Mouse (Mus musculus) hindlimb bud, embryonic 11.5 days (tissue): ENCODE measurements around the gene Jup.

Source experiments
- DNase-seq: peaks from one replicate; pipeline ENCODE4 v3.0.0-alpha.2; 2012; ENCODE audit warnings: low read depth, low spot score; ENCODE audit errors: extremely low spot score

Jup gene

DNA sequence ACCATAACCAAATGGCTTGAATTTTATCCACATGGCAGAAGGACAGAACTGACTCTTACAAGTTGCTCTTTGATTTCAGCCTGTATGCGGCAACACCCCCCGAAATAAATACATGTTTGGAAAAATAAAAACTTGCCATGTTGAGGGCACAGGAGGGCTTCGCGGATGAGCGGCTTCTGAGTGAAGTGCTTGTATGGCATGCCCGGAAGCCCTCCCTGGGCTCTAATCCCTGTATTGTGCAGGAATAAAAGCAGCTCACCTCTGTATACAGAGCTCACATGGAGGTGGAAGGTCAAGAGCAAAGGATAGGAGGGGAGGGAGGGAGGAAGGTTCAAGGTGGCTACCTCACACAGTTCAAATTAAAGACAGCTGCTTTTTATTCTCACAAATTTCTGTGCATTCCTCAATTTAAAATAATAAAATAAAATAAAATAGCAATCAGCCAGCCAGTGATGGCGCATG, 5.6 kb downstream of the Jup start:
- no peak for DNase-seq

DNA sequence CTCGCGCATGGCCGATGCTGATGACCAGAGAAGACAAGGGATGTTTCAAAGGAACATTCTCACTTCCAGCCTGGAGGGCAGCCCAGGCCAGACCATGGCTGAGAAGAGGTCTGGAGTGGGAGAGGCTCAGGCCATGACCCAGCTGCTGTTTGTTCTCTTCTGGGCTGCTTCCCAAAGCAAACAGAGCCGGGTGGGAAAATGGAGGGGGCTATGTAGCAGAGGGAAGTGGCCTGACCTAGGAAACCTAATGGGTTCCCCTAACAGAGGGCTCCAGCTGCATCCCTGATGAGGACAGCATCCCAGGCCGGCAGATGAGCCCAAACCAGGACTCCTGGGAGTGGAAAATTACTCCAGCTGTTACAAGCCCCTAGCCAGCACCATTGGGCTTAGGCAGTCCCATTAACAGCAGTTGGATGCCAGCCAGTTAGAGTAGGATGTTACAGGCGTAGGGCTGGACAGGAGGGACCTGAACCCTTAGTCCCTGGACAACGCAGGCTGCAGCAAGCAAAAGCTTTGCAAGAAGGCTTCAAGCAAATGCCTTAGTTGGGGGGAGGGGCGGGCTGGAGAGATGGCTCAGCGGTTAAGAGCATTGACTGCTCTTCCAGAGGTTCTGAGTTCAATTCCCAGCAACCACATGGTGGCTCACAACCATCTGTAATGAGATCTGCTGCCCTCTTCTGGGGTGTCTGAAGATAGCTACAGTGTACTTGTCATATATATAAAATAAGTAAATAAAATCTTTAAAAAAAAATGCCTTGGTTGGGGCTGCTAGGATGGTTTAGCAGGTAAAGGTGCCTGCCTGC, 6.3 kb downstream of the Jup start:
- DNase-seq, result no peak

DNA sequence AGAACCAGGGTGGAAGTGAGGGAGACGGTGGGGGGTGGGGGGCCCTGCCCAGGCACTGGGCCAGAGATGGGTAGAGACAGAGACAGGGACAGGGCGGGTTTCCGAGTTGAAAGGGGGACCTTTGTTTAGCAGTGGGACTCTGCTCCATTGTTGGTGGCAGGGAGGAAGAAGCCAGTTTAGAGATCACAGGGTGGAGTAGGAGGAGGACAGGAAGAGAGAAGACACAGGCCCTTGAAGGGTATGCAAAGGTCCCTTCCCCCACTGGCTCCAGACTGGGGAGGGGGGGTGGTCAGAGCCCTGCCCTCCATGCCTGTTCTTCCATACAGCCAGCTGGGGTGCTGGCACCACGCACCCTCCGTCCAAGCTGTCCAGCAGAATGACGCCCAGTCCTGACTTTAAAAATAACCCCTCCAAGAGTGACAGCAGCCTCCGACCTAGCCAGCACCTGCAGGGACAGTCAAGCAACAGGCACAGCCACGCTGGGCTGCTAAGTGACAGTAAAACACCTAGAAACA, 7.6 kb downstream of the Jup start:
- DNase-seq, result no peak

DNA sequence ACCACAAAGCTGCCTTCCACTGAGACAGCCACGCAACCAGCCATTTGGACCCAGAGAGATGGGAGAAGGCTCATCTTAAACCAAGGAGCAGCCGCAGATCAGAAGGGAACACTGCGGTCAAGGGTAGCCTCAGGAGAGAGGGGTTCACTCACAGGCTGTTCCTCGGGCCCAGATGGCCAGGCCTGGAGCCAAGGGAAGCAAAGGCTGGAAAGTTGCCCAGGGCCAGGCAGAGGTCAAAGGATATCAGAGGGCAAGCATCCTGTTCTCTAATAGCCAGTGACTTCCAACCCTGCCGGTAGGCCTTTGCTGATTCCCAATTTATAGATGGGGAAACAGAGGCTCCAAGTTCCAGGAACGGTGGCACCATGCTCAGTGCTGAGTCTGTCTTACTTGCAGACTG, 9.0 kb downstream of the Jup start:
- DNase-seq, result no peak

DNA sequence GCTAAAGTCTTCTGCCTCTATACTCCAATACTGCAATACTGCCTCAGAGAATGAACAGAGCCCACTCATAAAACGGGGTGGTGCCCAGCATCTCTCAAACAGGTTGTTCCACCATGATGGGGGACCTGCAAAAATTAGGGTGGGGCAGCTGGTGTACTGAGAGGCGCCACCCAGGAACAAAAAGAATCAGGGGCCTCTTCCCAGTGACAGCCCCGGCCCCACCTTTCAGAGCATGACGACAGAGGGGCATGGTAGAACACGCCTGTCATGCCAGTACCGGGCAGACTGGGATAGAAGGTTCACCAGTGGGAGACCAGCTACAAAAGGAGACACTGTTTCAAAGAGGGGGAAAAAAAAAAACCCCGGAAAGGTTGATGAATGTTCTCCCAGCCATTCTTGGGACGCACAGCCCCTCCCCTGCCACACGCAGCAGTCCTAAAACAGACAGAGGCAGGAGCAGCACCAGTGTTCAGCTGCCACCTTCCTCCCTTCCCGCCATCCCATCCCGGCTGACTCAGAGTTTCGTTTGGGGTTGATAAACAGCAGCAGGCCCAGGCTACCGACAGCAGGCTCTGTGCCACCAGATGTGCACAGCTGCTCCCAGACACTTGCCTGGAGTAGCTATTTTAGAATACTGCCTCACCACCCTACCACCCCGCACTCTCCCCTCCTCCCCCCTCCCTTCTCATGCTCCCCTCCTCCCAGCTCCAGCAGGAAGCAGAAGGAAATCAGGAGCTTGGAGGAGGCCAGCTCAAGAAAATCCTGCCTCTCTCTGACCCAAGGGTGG, 9.8 kb downstream of the Jup start:
- no peak for DNase-seq

DNA sequence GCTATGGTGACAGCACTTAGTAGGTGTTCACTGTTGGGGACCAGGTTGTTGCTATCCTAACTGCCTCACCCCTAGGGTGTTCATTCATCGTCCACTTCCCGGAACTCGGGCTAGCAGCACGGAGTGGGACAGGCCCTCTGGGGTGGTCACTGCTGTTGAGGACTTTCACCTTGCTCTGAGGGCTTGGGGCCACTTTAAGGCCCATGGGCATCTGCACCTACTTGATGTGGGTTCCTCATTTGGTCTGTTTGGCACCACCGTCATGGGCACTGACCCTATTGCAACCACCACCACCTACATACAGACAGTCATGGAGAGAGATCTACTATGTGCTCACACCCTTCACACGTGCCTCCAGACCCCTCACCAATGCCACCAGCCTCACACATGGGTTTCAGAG, 10.5 kb downstream of the Jup start:
- DNase-seq, result no peak

DNA sequence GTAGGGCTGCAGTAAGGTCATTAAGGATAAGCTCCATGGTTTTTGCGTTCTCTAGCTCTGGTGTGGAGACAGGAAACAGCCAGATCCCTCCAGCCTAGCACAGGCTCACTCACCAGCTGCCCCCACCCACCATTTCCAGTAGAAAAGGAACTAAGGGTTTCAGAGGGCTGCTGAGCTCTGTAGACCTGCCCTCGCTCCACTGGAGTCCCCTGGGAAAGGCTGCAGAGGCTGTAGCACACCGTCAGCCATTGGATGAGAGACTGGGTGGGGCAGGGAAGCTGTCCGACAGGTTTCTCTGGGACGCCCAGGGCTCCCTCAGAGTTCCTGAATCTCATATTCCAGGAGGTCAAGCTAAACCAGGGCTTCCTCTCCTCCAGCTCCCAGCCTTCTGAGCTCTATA, 11.0 kb downstream of the Jup start:
- DNase-seq, result no peak

DNA sequence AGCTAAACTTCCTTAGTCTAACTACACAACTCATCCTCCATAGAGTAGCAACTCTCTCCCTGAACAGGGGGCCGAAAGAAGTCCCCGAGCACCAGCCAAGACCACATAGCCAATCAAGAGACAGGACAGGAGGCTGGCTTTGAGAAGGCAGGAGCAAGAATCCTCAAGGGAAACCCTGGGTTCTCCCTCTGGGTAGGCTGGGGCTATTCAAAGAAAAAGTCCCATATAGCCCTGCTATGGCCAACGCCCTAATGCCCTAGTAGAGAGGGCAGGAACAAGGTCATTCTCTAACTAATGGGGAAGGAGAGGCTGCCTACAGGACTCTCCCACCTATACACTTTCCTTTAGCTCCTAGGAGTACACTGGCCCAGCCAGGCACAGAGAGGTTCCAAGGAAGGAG, 12.5 kb downstream of the Jup start:
- DNase-seq, result no peak

DNA sequence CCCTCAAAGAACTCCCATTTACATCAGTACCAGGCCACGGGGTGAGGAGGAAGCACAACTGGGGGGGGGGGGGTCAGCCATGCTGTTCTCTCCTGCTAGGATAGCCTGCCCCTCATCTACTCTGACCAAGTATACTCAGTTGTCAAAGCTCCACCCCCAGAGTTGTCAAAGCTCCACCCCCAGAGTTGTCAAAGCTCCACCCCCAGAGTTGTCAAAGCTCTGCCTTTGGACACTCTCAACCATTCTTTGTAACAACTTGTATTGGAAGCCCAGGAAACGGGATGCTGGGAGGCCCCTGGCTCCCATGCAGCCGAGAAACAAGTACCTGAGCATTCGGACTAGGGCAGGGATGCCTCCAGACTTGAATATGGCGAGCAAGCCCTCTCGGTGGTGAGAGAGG, 14.9 kb downstream of the Jup start:
- no peak for DNase-seq

DNA sequence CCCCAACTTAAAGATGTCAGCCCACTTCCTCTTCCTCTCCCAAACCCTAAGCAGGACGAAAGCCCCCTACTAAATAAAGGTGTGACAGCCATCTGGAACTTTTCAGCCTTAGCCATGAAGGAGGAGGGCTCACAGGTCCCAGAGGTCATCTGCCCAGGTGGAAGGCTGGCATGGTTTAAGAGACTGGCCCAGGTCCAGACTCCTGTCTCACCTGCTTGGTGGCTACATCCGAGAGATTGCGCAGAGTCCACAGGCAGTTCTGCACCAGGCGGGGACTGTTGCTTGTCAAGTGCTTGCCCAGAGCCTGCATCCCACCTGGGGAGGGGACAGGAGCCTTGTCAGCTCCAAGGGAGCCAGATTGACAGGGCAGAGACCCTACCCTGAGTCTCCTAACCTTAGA, 18.3 kb downstream of the Jup start:
- no peak for DNase-seq

DNA sequence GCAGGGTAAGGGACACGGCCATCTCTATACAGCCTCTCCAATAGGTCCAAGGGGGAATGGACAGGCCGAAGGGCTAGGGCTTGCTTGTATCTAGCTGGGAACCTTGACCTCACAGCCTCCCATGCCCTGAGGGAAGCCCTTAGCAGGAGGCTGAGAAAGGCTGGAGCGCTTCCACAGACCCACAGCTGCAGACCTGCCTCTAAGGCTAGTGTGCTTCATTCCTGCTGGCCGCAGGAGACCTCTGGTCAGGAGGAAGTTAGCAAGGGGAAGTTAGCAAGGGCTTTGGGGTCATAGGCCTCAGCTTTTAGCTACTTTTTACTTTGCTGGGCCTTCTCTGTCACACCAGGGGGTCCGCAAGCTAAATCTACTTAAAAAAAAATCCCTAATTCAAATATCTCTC, 19.1 kb downstream of the Jup start:
- no peak for DNase-seq

DNA sequence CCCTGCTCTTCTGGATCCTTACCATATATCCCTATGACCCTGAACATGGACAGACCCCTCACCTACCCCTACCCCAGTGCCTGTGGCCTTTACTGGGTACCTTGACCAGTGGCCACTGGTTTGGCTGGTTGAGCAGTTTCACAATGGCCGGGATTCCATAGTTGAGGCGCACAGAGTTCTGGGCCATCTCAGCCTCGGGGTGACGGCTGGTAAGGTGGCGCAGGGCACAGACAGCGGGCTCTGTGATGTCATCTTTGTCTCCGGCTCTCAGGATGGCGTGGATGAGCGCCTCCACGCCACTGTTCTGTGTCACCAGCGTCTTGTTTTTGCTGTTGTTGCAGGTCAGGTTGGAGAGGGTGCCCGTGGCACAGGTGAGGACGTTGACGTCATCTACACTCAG, 19.6 kb downstream of the Jup start:
- no peak for DNase-seq

DNA sequence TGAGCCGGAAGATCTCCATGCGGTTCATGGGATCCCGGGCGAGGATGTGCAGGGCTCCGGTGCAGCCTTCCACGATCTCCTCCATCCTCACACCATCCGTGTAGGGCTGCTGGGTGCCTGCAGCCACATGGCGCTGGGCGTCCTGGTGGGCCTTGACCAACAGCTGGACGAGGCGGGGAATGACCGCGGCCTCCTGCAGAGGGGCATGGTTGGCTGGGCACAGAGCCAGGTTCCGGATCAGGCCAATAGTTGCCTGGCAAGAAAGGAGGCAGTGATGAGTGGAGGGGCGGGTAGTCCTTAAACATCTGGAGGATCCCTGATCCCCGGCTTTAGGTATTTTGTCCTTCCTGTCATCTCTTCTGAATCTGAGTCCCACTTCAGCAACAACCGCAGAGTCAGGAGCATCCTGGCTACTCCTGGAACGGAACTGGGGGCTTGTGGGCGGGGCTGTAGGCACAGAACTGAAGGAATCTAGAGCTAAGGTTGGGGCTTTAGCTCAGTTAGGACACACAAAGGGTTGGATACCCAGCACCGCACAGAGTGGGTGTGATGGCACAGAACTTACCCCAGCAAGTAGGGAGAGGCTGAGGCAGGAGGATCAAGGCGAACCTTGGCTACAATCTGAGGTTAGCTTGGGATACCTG, 20.7 kb downstream of the Jup start:
- DNase-seq, result no peak

DNA sequence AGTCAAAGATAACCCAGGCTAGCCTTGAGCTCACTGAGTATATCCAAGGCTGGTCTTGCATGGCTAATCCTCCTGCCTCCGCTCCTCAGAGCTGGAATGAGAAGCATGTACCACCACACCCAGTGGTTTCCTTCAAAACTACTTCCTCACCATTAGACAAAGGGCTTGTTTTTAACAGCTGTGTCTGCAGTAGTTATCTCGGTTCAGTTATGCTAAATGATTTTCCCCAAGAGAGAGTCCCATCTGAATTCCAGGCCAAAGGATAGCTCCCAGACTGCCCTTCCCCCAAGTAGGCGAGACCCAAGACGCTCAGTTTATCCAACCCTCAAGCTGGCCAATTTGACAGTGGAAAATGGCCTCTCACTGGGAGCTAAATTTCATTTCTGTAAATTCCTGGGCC, 21.6 kb downstream of the Jup start:
- no peak for DNase-seq

DNA sequence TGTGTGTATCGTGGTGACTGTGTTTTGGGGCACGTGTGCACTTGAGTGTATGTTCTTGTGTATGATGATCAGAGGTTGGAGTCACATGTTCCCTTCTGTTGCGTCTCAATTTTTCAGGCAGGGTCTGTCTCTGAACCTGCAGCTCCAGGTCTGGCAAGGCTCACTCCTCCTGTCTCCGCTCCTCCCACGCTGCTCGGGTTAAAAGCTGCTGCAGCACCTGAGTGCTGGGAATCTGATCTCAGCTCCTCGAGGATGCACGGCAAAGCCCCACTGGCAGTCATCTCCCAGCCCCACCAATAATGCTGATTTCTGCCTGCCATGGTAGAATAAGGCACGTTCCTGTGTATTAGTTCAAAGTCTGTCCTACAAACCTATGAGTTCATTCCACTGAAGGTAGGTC, 22.4 kb downstream of the Jup start:
- DNase-seq, result no peak

DNA sequence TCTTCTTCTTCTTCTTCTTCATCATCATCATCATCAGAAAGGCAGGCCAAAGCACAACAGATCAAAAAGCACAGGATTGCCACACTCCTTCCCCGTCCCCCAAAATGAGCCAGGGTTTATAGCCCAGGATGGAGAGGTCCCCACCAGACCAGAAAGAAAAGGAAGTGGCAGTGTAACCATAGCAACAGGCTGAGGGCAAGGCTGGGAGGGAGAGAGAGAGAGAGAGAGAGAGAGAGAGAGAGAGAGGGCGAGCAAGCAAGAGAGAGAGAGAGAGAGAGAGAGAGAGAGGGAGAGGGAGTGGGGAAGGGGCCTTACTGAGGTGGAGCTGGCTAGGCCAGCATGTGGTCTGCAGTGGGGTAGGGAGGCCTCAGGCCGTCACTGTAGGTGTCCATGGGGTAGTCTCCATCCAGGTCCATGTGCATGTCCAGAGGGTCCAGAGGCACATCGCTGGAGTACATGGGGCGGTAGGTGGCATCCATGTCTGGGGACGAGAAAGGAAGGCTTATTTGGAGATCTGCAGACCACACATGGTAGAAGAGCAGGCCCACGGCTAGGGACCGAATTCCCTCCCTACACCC, 25.5 kb downstream of the Jup start:
- no peak for DNase-seq

DNA sequence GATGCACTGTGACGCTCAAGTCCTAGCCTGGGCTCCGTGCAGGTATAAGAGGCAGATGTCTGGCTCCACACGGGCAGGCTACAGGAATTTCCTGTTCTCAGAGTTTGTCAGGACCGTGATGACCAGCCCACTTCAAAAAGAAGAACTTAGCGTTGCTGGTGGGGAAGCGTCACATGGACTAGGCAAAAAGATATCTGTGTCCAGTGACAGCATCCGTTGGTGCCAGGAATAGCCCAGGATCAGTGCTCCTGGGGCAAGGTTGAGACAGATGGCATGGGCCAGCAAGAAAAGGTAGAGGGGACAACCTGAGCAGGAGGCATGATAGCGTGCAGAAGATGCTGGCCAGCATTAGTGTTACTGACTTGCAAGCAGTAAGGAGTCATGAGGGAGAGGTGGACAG, 27.7 kb downstream of the Jup start:
- DNase-seq, result no peak

DNA sequence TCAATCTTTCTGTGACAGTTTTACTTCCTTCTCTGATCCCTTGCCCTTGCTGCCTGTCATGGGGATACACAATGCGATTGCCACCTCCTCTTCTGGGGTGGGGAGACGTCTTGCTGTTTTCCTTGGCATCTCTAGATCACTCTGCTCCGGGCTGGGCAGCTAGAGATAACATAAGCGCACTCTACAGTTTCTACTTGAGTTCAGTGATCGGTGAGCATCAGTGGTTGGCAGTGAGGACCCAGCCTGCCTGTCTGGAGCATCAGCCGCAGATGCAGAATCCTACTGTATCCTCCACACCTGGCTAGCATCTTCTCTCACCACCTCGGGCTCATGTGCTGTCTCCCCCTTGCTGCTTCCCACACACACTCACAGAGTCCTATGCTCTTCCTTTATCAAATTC, 28.4 kb downstream of the Jup start:
- DNase-seq, result no peak

DNA sequence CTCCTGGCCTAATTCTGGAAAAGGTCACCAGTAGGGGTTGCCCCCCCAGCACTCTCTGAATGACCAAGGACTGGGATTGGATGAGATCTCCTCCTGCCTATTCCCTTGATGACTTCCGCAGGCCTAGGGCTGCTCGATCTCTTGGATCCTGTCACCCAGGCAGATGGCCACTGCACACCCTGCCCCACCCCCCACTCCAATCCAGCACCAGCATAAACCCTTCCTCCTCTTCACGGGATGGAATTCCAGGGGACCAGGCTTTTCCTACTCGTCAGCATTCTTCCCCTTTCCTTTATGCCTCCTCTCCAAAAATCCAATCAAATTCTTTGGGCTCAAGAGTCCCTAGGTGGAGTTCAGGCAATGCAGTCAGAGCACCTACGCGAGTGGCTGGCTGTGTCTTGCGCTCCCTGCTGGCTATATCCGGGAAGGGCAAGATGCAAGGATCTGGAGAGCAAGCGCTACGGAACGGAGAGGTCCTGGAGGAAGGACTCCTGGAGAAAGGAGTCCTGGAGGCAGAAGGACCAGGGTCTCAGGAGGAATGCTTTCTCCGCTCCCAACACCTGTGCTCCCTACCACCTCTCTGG, 34.5 kb downstream of the Jup start:
- DNase-seq, result no peak

DNA sequence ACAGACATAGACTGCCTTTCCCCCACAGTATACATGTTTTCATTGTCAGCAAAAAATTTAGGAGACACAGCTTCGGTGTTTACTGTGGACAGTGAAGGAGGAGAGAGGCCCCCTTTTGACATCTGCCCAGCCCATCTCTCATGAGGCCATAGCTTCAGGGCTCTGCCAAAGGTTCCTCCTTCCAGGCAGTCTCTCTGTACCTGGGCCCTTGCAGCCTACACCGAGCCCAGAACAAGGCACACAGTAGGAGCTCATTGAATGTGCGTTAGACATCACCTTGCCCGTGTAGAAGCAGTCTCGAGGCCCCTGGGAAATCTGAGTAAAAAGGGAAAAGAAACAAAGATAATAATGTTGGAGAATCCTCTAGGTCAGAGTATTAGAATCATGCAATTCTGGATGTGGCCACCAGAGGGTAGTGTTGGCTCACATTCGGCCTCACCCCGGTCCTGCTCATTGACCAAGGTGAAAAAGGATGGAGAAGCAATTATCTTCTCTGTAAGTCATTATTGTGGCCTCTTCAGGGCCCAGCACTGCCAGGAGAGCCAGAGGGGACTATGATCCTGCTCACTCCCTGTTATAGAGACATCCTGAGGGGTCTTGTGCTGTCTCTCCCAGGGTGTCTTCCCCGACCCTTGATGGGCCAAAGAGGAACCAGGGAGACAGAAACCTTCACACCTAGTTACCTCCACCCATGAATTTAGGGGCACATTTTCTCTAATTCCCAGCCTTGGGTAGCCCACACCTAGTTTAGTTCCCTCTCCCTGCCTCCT, 35.2 kb downstream of the Jup start:
- peak; percentile 56 for DNase-seq
